Mouse (Mus musculus): Measurements from ENCODE around the gene Gm21852.
"Not testable (repeated sequence)": the region's sequence is repeated elsewhere in the genome, so short reads cannot be mapped to it uniquely, and the experiment has no call there.

Gene Gm21852

DNA sequence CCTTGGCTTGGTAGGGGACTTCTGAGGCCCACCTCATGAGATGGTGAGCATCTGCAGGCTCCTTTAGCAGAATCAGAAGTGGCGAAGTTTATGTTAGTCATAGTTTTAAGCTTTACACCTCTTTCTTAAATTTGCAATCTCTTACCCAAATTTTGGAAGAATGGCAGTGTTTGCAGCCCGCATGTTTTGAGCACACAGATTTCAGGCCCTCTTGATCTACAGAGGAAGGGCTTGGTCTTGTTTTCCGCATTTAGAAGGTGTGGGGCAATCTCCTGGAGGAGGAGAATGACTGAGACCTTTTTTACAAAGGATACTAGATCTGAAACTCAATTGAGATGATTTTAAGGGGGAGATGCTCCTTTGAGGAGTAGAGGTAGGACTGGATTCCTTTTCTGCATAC, at the start of gene Gm21852:
Gene Gm21852 (minus strand): TSS at position 101 of the 400 bp plus-strand sequence.
- DNase-seq (ENCODE audit: extremely low read depth, low read depth, low spot score) = not testable (repeated sequence)
